Mouse (Mus musculus) hindbrain, postnatal 0 days (tissue): ENCODE data around the gene Acsl5. TPM values are rescaled to one million over a fixed set of nuclear protein-coding genes. Genes with fewer than 3 reads are reported as not detected.

ENCODE experiments used
- ATAC-seq: fragments of 200-750 bp; cut with Nextera tagmentation; 2 replicates; pipeline ENCODE4 v1.8.0; 2017; ENCODE audit warnings: mild to moderate bottlenecking, moderate TSS enrichment, moderate library complexity
- DNase-seq: peaks from one replicate; pipeline ENCODE4 v3.0.0-alpha.2; 2015; ENCODE audit warnings: low spot score
- H3K27ac ChIP-seq: fragments of 300-500 bp; sonication (generic); 2 replicates; pipeline ENCODE4 v1.5.1; 2014; ENCODE audit warnings: mild to moderate bottlenecking
- H3K27me3 ChIP-seq: fragments of 300-500 bp; sonication (generic); 2 replicates; pipeline ENCODE4 v1.6.1; 2014; ENCODE audit warnings: low read length, mixed read lengths; ENCODE audit not compliant: insufficient read depth
- H3K36me3 ChIP-seq: fragments of 300-500 bp; sonication (generic); 2 replicates; pipeline ENCODE4 v1.6.1; 2014; ENCODE audit warnings: low read length, mixed read lengths; ENCODE audit not compliant: insufficient read depth
- H3K4me1 ChIP-seq: fragments of 300-500 bp; sonication (generic); 2 replicates; pipeline ENCODE4 v1.6.1; 2014; ENCODE audit warnings: antibody characterized with exemption, low read length, mixed read lengths; ENCODE audit not compliant: insufficient read depth
- H3K4me2 ChIP-seq: fragments of 300-500 bp; sonication (generic); 2 replicates; pipeline ENCODE4 v1.6.1; 2014; ENCODE audit warnings: low read depth, mild to moderate bottlenecking, low read length, moderate library complexity, mixed read lengths
- H3K4me3 ChIP-seq: fragments of 300-500 bp; sonication (generic); 2 replicates; pipeline ENCODE4 v1.5.1; 2014; ENCODE audit warnings: low read length
- H3K9ac ChIP-seq: fragments of 300-500 bp; sonication (generic); replicated peaks from 2 replicates; pipeline ENCODE4 v1.6.1; 2014; ENCODE audit warnings: mild to moderate bottlenecking, low read length, moderate library complexity, mixed read lengths
- H3K9me3 ChIP-seq: fragments of 300-500 bp; sonication (generic); 2 replicates; pipeline ENCODE4 v1.6.1; 2016; ENCODE audit warnings: low read length, mixed read lengths
- CTCF ChIP-seq: IDR thresholded peaks from 2 replicates; pipeline ENCODE4 v1.5.1; 2016; ENCODE audit warnings: antibody characterized with exemption, control low read depth, low read depth
- WGBS: fragments of 180-500 bp; shearing (Covaris S2); extraction: QIAGEN DNeasy Blood & Tissue Kit; methylation state at CpG from one replicate; pipeline ENCODE4 v1.1.7; 2014; 5-methylcytosine and 5-hydroxymethylcytosine counted together
- polyA plus RNA-seq: library from polyadenylated mRNA; unstranded; fragments of >200 nt; fragmentation: Nextera tagmentation; extraction: Ambion mirVana; gene quantifications from 2 replicates; pipeline ENCODE4 v1.2.1, GENCODE M21; 2015
- total RNA-seq: library from RNA; depleted of rRNA; stranded (reverse); fragments of >200 nt; gene quantifications from 2 replicates; pipeline ENCODE4 v1.2.3, GENCODE M21; 2014

The Acsl5 gene
- total and polyA plus RNA-seq, 2 experiments from 2014 or later = 13.2 to 15.6 TPM

DNA sequence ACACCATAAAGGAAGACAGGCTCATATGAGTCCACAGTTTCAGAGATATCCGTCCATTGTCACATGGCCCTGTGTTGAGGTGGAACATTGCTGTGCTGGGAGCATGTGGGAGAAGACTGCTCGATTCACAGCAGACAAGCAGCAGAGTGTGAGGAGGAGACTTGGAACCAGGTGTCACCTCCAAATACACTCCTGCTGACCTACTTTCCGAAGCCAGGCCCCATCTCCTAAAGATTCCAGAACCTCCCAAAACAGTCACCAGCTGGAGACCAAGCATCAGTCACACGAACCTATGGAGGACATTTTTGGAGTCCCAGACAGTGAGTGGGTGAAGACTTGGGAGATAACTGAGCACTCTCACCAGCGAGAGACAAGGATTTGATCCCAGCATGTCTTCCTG lies 15.2 kb upstream of the Acsl5 start:
- ATAC-seq (no peak), DNase-seq (no peak)
- no peak overlapping the region for H3K9ac ChIP-seq
- no peak for TF ChIP-seq CTCF
- no peaks in the 10 kb centered on the region for H3K4me1 ChIP-seq
- no peak overlapping the region for H3K4me2 ChIP-seq
- no peak overlapping the region for H3K27ac ChIP-seq
- H3K9me3 ChIP-seq = no peaks in the 10 kb centered on the region
- no peaks in the 10 kb centered on the region for H3K27me3 ChIP-seq
- H3K36me3 ChIP-seq = no peaks in the 10 kb centered on the region
- H3K4me3 ChIP-seq = no peak overlapping the region
- WGBS = 86% methylated on average over 5 of the region's 5 CpGs

DNA sequence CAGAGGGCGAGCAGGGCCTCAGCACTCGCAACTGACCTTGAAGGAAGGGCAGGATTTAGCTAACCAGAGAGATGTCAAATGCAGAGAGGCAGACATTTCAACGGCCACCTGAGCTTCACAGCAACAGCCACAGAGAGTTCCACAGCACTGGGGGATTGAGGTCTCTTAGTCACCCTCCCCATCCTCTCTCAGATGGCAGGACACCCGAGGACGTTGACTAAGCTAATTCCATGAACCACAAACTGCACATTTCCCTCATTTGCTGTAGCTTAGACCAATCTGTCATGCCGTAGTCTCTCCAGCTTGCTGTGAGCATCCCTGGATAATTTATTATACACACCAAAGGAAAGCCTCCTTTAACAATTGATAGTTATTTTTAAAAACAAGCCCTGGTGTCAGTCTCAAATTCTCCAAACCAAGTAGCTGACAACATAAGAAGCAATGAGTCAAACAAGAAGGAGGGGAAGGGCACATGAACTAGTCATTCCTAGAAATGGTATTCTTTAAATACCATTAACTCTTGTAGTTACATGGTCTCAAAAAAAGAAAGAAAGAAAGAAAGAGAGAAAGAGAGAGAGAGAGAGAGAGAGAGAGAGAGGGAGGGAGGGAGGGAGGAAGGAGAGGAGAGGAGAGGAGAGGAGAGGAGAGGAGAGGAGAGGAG lies 11.8 kb upstream of the Acsl5 start:
- Histone ChIP-seq H3K9ac (no peak overlapping the region), H3K4me3 (no peak overlapping the region), H3K27me3 (no peaks in the 10 kb centered on the region), H3K36me3 (no peaks in the 10 kb centered on the region), H3K9me3 (no peaks in the 10 kb centered on the region), H3K4me2 (no peak overlapping the region), H3K4me1 (0 out of 2 replicates have a peak, but pooled peaks cover 3% of the 10 kb centered on the region), H3K27ac (no peak overlapping the region)
- TF ChIP-seq CTCF = no peak
- WGBS = 75% methylated on average over 6 of the region's 6 CpGs
- ATAC-seq = no peak
- no peak for DNase-seq

DNA sequence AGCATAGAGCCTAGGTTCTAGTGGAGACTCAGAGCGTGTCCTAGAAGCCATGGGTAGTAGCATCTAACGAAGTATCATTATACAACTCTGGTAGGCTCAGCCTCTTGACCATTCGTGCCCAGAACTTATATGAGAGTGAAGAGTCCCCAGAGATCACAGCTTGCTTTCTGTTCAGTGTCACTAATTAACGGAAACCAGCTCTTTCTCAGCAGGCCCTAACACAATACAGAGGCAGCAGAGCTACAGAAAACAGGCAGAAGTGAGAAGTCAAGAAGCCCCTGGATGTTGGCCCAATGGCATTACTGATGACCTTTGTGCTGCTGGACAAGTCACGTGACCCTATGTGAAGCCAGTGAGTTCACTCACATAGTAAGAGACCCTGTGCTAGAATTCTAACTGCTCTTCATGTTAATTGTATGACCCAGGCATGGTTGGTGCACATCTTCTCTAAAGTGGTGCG lies 10.5 kb upstream of the Acsl5 start, which contains the start of gene Gucy2g:
Gene Gucy2g, minus strand, starts transcription at position 51 of the 460 bp plus-strand sequence.
- H3K4me2 ChIP-seq = no peak within 1 kb of the TSS
- H3K4me3 ChIP-seq = no peak within 1 kb of the TSS
- H3K9me3 ChIP-seq = no peaks in the 10 kb centered on the region
- no peak within 1 kb of the TSS for H3K9ac ChIP-seq
- H3K36me3 ChIP-seq = no peaks in the 10 kb centered on the region
- H3K27me3 ChIP-seq = no peaks in the 10 kb centered on the region
- DNase-seq (no peak), ATAC-seq (no peak)
- H3K27ac ChIP-seq = no peak within 1 kb of the TSS
- 0 out of 2 replicates have a peak, but pooled peaks cover 5% of the 10 kb centered on the region for H3K4me1 ChIP-seq
- no peak for TF ChIP-seq CTCF
- 72% methylated on average over 6 of the region's 6 CpGs for WGBS

DNA sequence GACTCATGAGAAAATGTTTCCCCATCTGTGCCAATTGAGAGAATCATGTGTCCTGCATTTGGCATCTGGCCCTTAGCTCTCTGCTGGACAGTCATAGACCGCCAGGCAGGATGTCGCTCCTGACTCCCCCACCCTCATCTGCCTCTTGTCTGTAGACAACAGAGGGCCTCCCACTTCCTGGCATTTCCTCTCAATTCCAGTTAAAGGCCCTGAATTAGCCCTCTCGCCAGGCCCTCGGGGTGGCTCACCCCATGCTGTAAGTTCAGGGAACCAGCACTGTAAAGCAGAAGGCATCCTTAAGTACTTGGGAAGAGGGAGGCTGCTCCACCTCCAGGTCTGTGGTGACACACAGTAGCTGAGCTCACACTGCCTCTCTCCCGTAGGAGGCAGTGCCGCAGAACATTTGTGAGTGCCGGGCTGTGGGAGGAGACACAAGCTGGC lies 6.9 kb upstream of the Acsl5 start:
- H3K9ac ChIP-seq = no peak overlapping the region
- no peaks in the 10 kb centered on the region for H3K36me3 ChIP-seq
- DNase-seq (peak; percentile 53), ATAC-seq (peak; percentile 85)
- H3K4me2 ChIP-seq = no peak overlapping the region
- TF ChIP-seq CTCF = peak; percentile 54
- no peaks in the 10 kb centered on the region for H3K9me3 ChIP-seq
- 0 out of 2 replicates have a peak, but pooled peaks cover 5% of the 10 kb centered on the region for H3K4me1 ChIP-seq
- no peak overlapping the region for H3K4me3 ChIP-seq
- WGBS = 17% methylated on average over 7 of the region's 7 CpGs
- no peak overlapping the region for H3K27ac ChIP-seq
- H3K27me3 ChIP-seq = no peaks in the 10 kb centered on the region

DNA sequence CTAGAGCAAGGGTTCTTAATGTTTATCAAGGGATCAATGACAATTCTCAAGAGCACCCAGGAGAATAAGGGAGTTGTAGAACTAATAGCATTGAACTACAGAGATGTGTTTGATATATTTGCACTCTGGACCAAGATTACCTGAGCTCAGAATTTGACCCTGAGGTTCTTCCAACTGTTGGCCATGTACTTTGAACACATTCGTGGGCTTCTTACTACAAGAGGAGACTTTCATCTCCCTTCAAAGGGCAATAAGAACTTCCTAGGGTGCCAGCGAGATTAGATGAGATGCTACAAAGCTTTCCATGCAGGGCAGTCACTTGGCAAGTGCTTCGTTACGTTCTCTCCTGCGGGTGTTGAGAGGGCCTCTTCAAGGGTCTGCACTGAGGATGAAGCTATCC lies 4.2 kb upstream of the Acsl5 start:
- H3K4me3 ChIP-seq = no peak overlapping the region
- ATAC-seq (no peak), DNase-seq (no peak)
- no peaks in the 10 kb centered on the region for H3K36me3 ChIP-seq
- H3K4me2 ChIP-seq = no peak overlapping the region
- H3K27me3 ChIP-seq = no peaks in the 10 kb centered on the region
- H3K4me1 ChIP-seq = 0 out of 2 replicates have a peak, but pooled peaks cover 5% of the 10 kb centered on the region
- no peaks in the 10 kb centered on the region for H3K9me3 ChIP-seq
- WGBS = 87% methylated on average over 5 of the region's 5 CpGs
- H3K27ac ChIP-seq = no peak overlapping the region
- H3K9ac ChIP-seq = no peak overlapping the region
- no peak for TF ChIP-seq CTCF

DNA sequence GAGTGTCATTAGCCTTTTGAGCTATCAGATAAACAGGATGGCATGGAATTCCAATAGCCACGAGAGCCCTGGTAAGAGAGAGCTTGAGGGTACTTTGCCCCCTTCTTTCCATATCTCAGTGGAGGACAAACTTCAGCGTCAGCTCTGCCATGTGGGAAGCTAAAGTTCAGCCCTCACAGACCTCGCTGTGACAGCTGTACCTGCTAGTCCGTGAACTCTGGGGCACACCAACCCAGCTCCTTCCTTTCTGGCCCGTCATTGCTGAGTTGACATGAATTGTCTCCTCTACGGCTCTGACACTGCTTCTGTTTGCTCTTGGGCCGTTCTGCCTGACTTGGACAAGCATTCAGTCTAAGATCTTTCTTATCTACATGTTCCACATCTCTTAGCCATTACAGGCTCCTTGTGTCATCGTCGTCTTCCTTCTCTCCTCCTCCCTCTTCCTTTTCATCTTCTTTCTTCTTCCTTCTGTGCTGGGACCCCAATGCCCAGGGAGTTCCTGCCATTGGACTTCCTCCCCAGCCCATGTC lies 3.7 kb upstream of the Acsl5 start:
- ATAC-seq (no peak), DNase-seq (no peak)
- Histone ChIP-seq H3K9ac (no peak overlapping the region), H3K9me3 (no peaks in the 10 kb centered on the region), H3K4me3 (no peak overlapping the region), H3K4me2 (no peak overlapping the region), H3K27ac (no peak overlapping the region), H3K36me3 (no peaks in the 10 kb centered on the region), H3K4me1 (0 out of 2 replicates have a peak, but pooled peaks cover 5% of the 10 kb centered on the region), H3K27me3 (no peaks in the 10 kb centered on the region)
- WGBS = 77% methylated on average over 9 of the region's 9 CpGs
- no peak for TF ChIP-seq CTCF

DNA sequence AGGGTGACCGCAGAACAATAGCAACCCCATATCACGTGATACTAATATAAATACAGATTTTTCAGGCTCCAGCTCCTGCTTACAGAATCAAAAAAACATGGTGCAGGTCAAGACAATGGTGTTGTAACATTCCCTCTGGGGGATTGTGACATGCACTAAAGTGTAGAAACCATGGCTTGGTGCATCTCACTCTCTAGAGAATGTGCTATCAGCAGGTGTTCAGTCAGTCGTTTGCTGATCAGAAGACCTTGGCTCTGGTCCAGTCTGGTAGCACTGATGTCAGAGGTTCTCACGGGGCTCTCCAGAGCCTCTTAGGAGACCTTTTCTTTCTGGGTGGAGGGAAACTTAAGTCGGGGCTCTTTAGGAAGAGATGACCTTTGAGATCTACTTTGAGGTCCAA lies 1.3 kb upstream of the Acsl5 start:
- no peak overlapping the region for H3K4me2 ChIP-seq

More for the DNA sequence above, 1.3 kb upstream of the Acsl5 start:
- H3K9ac ChIP-seq = no peak overlapping the region
- 79% methylated on average over 5 of the region's 5 CpGs for WGBS
- no peak for TF ChIP-seq CTCF
- no peaks in the 10 kb centered on the region for H3K27me3 ChIP-seq
- H3K9me3 ChIP-seq = no peaks in the 10 kb centered on the region
- H3K4me3 ChIP-seq = no peak overlapping the region
- ATAC-seq (no peak), DNase-seq (no peak)
- no peak overlapping the region for H3K27ac ChIP-seq
- H3K4me1 ChIP-seq = 0 out of 2 replicates have a peak, but pooled peaks cover 6% of the 10 kb centered on the region
- no peaks in the 10 kb centered on the region for H3K36me3 ChIP-seq
